Mouse (Mus musculus) forebrain, embryonic 14.5 days (tissue): Measurements from ENCODE around the gene Ttc38. TPM values are rescaled to one million over a fixed set of nuclear protein-coding genes. Genes with fewer than 3 reads are reported as not detected.

Source experiments
- ATAC-seq: fragments of 200-750 bp; cut with Nextera tagmentation; 2 replicates; pipeline ENCODE4 v1.8.0; 2017; ENCODE audit warnings: mild to moderate bottlenecking, moderate library complexity
- DNase-seq: peaks from one replicate; pipeline ENCODE4 v3.0.0-alpha.2; 2015; ENCODE audit warnings: low spot score
- H3K27ac ChIP-seq: fragments of 300-500 bp; sonication (generic); 2 replicates; pipeline ENCODE4 v1.5.1; 2014; ENCODE audit warnings: low read depth, mild to moderate bottlenecking, control low read depth, low read length, moderate library complexity
- H3K27me3 ChIP-seq: fragments of 300-500 bp; sonication (generic); replicated peaks from 2 replicates; pipeline ENCODE4 v1.6.1; 2014; ENCODE audit warnings: low read length, control low read depth, mixed read lengths; ENCODE audit not compliant: control insufficient read depth, insufficient read depth
- H3K36me3 ChIP-seq: fragments of 300-500 bp; sonication (generic); 2 replicates; pipeline ENCODE4 v1.6.1; 2014; ENCODE audit warnings: low read length, control low read depth; ENCODE audit not compliant: control insufficient read depth, insufficient read depth
- H3K4me1 ChIP-seq: fragments of 300-500 bp; sonication (generic); 2 replicates; pipeline ENCODE4 v1.6.1; 2014; ENCODE audit warnings: antibody characterized with exemption, low read length, control low read depth; ENCODE audit not compliant: control insufficient read depth, insufficient read depth
- H3K4me2 ChIP-seq: fragments of 300-500 bp; sonication (generic); 2 replicates; pipeline ENCODE4 v1.6.1; 2014; ENCODE audit warnings: mild to moderate bottlenecking, control low read depth, low read length
- H3K4me3 ChIP-seq: fragments of 300-500 bp; sonication (generic); 2 replicates; pipeline ENCODE4 v1.5.1; 2014; ENCODE audit warnings: low read depth, low read length, control low read depth
- H3K9ac ChIP-seq: fragments of 300-500 bp; sonication (generic); 2 replicates; pipeline ENCODE4 v1.6.1; 2014; ENCODE audit warnings: mild to moderate bottlenecking, low read length, control low read depth, moderate library complexity
- H3K9me3 ChIP-seq: fragments of 300-500 bp; sonication (generic); replicated peaks from 2 replicates; pipeline ENCODE4 v1.6.1; 2016; ENCODE audit warnings: low read length, control low read depth, mixed read lengths; ENCODE audit not compliant: control insufficient read depth
- WGBS: fragments of 180-500 bp; shearing (Covaris S2); extraction: QIAGEN DNeasy Blood & Tissue Kit; methylation state at CpG from one replicate; pipeline ENCODE4 v1.1.7; 2014; 5-methylcytosine and 5-hydroxymethylcytosine counted together
- polyA plus RNA-seq: library from polyadenylated mRNA; unstranded; fragments of >200 nt; fragmentation: Nextera tagmentation; extraction: Ambion mirVana; gene quantifications from 2 replicates; pipeline ENCODE4 v1.2.1, GENCODE M21; 2014

Gene Ttc38
- polyA plus RNA-seq, 1 experiment from 2014 or later, result 2.6 TPM

- Histone ChIP-seq H3K9ac (no peak overlapping the region), H3K4me3 (no peak overlapping the region), H3K4me1 (peaks cover 5% of the 10 kb centered on the region; the same call in 1 of the 2 replicates), H3K9me3 (no peaks in the 10 kb centered on the region), H3K36me3 (peaks cover 88% of the 10 kb centered on the region), H3K4me2 (no peak overlapping the region), H3K27ac (no peak overlapping the region), H3K27me3 (no peaks in the 10 kb centered on the region)
- ATAC-seq (no peak), DNase-seq (no peak)
- 85% methylated on average over 7 of the region's 7 CpGs for WGBS
Measured at GRCm38 (mm10) chr15:85893871-85894270, 61.8 kb downstream of the Ttc38 start.

- ATAC-seq (peak; percentile 51), DNase-seq (peak; percentile 83)
- Histone ChIP-seq H3K4me3 (no peak overlapping the region), H3K27ac (no peak overlapping the region), H3K4me1 (peaks cover 5% of the 10 kb centered on the region; the same call in 1 of the 2 replicates), H3K9ac (no peak overlapping the region), H3K4me2 (no peak overlapping the region), H3K36me3 (peaks cover 98% of the 10 kb centered on the region), H3K9me3 (no peaks in the 10 kb centered on the region), H3K27me3 (no peaks in the 10 kb centered on the region)
- WGBS, result 12% methylated on average over 8 of the region's 8 CpGs
Measured at GRCm38 (mm10) chr15:85896284-85896683, 64.2 kb downstream of the Ttc38 start.

GRCm38 (mm10) chr15:85897113-85897512, 65.0 kb downstream of the Ttc38 start:
- ATAC-seq (no peak), DNase-seq (no peak)
- Histone ChIP-seq H3K4me2 (no peak overlapping the region), H3K27ac (no peak overlapping the region), H3K4me1 (peaks cover 3% of the 10 kb centered on the region; the same call in 1 of the 2 replicates), H3K27me3 (no peaks in the 10 kb centered on the region), H3K9ac (no peak overlapping the region), H3K4me3 (no peak overlapping the region), H3K36me3 (peaks cover 98% of the 10 kb centered on the region), H3K9me3 (no peaks in the 10 kb centered on the region)
- 88% methylated on average over 10 of the region's 10 CpGs for WGBS

GRCm38 (mm10) chr15:85899396-85899795, 67.3 kb downstream of the Ttc38 start:
- H3K27ac ChIP-seq, result no peak overlapping the region
- no peak overlapping the region for H3K4me3 ChIP-seq
- no peak overlapping the region for H3K9ac ChIP-seq
- WGBS, result 33% methylated on average over 6 of the region's 6 CpGs
- no peak for DNase-seq
- no peaks in the 10 kb centered on the region for H3K27me3 ChIP-seq
- no peaks in the 10 kb centered on the region for H3K4me1 ChIP-seq
- peaks cover 92% of the 10 kb centered on the region for H3K36me3 ChIP-seq
- H3K4me2 ChIP-seq, result no peak overlapping the region
- no peak for ATAC-seq
- H3K9me3 ChIP-seq, result no peaks in the 10 kb centered on the region

GRCm38 (mm10) chr15:85900318-85900717, 68.2 kb downstream of the Ttc38 start:
- ATAC-seq (no peak), DNase-seq (peak; percentile 27)
- no peak overlapping the region for H3K4me3 ChIP-seq
- H3K4me1 ChIP-seq, result no peaks in the 10 kb centered on the region
- peaks cover 86% of the 10 kb centered on the region for H3K36me3 ChIP-seq
- whole genome bisulfite sequencing, result 87% methylated on average over 8 of the region's 8 CpGs
- H3K9ac ChIP-seq, result no peak overlapping the region
- H3K4me2 ChIP-seq, result no peak overlapping the region
- no peaks in the 10 kb centered on the region for H3K9me3 ChIP-seq
- no peaks in the 10 kb centered on the region for H3K27me3 ChIP-seq
- no peak overlapping the region for H3K27ac ChIP-seq

DNA sequence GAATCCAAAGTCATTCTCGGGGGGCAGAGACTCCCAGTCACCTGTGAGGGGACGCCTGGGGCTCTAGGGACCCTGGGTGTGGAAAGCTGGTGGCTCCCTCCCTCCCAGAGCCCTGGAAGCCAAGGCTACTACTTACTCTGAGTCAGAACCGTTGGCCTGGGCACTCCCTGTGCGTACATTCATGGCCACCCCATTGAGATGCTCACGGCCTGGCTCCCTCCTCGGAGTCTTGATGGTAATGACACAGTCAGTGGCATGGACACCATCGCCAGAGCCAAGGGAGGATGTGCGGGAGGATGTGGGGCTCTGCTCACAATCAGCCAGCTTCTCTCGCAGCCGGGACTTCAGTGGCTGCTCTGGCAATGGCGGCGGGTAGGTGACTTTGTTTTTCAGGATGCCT, 68.7 kb downstream of the Ttc38 start:
- H3K9me3 ChIP-seq, result no peaks in the 10 kb centered on the region
- peaks cover 85% of the 10 kb centered on the region for H3K36me3 ChIP-seq
- no peak overlapping the region for H3K4me2 ChIP-seq
- DNase-seq (no peak), ATAC-seq (no peak)
- no peak overlapping the region for H3K9ac ChIP-seq
- no peak overlapping the region for H3K27ac ChIP-seq
- H3K4me3 ChIP-seq, result no peak overlapping the region
- 84% methylated on average over 12 of the region's 12 CpGs for WGBS
- H3K27me3 ChIP-seq, result no peaks in the 10 kb centered on the region
- H3K4me1 ChIP-seq, result no peaks in the 10 kb centered on the region

DNA sequence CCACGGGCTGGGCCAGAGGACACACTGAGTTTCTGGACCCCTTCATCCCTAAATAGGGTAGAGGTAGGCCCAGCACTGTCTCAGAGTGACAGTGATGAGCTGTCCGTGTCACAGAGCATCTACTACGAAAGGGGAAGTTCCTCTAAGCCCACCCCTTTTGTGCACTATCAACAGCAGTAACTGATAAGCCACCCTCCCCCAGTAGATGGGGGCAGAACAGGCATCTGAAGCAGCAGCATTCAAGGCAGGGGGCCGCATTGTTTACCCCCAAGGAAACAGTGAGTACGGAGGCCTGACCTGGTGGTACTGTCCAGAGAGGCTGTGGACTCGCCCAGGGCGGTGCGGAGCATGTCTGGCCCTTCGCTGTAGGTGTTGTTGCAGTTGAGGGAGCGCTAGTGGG, 70.4 kb downstream of the Ttc38 start:
- peaks cover 72% of the 10 kb centered on the region for H3K36me3 ChIP-seq

DNA sequence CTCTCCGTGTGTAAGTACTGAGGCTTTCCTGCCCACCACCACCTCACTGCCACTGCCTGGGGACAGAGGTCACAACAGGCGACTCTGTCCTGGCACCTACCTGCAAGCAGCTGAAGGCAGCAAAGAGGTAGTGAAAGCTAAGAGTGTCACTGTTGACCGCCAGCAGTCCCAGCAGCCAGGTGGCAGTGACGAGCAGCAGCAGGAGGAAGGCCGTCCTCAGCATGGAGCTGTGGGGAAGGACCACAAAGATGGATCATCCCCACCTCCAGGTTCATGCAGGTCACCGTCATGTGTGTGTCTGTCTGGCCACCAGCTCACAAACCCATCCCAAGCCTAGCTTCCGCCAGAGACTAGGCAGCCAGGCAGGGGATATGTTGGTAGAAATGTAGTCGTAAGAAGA, 71.7 kb downstream of the Ttc38 start:
- Histone ChIP-seq H3K4me2 (no peak overlapping the region), H3K9ac (no peak overlapping the region), H3K27me3 (no peaks in the 10 kb centered on the region), H3K9me3 (no peaks in the 10 kb centered on the region), H3K4me1 (no peaks in the 10 kb centered on the region), H3K36me3 (peaks cover 58% of the 10 kb centered on the region), H3K27ac (no peak overlapping the region), H3K4me3 (no peak overlapping the region)
- DNase-seq (no peak), ATAC-seq (no peak)
- WGBS, result 77% methylated on average over 8 of the region's 8 CpGs

More for the DNA sequence above, 70.4 kb downstream of the Ttc38 start:
- H3K4me2 ChIP-seq, result no peak overlapping the region
- ATAC-seq (no peak), DNase-seq (no peak)
- H3K27me3 ChIP-seq, result no peaks in the 10 kb centered on the region
- WGBS, result 84% methylated on average over 10 of the region's 10 CpGs
- no peaks in the 10 kb centered on the region for H3K9me3 ChIP-seq
- H3K4me1 ChIP-seq, result no peaks in the 10 kb centered on the region
- H3K4me3 ChIP-seq, result no peak overlapping the region
- H3K27ac ChIP-seq, result no peak overlapping the region
- H3K9ac ChIP-seq, result no peak overlapping the region
